Mouse (Mus musculus) left cerebral cortex, adult 8-10 months (tissue): ENCODE data around the gene Kcnip1. TPM values are rescaled to one million over a fixed set of nuclear protein-coding genes. Genes with fewer than 3 reads are reported as not detected.

Source experiments
- DNase-seq, 2 experiments: peaks; one replicate each; pipeline ENCODE4 v3.0.0; 2022; ENCODE audit warnings: low spot score in 2 of 2
- total RNA-seq, 4 experiments: library from RNA; stranded (reverse); gene quantifications; 2 replicates each; pipeline ENCODE4 v1.2.4; 2022

Gene Kcnip1
- total RNA-seq, 4 experiments from 2014 or later = 25.7 to 29.8 (median 29.5) TPM

GRCm38 (mm10) chr11:33700725-33701124 is 292.2 kb downstream of the Kcnip1 start:
- DNase-seq = peak; percentile 51 to 88

- no peak for DNase-seq
Measured at GRCm38 (mm10) chr11:33690181-33690580, 302.8 kb downstream of the Kcnip1 start.

GRCm38 (mm10) chr11:33685904-33686303 is 307.0 kb downstream of the Kcnip1 start:
- peak; percentile 12 to 47 for DNase-seq

GRCm38 (mm10) chr11:33680151-33680550 is 312.8 kb downstream of the Kcnip1 start:
- no peak for DNase-seq

- DNase-seq = no peak
Measured at GRCm38 (mm10) chr11:33670105-33670965, 322.6 kb downstream of the Kcnip1 start.

- no peak for DNase-seq
Measured at GRCm38 (mm10) chr11:33668376-33668775, 324.6 kb downstream of the Kcnip1 start.

DNA sequence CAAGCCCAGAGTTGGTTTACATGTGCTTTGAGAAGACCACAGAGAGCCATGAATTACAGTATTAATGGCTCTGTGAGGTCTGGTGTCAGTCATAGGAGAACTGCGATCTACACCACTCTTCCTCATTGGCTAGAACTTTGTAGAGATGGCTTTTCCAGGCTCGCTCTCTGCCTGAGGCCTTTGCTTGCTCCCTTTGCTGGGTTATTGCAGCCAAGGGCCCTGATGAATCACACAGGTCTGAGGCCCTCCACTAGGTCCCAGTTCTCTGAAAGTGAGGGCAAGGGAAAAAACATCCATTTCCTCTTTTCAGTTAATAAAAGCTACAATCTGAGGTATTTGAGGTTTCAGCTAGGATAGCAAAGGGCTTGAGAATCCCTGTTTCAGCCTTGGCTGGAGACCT is 329.4 kb downstream of the Kcnip1 start:
- no peak for DNase-seq

- DNase-seq = no peak
Measured at GRCm38 (mm10) chr11:33660016-33660913, 332.7 kb downstream of the Kcnip1 start.

DNA sequence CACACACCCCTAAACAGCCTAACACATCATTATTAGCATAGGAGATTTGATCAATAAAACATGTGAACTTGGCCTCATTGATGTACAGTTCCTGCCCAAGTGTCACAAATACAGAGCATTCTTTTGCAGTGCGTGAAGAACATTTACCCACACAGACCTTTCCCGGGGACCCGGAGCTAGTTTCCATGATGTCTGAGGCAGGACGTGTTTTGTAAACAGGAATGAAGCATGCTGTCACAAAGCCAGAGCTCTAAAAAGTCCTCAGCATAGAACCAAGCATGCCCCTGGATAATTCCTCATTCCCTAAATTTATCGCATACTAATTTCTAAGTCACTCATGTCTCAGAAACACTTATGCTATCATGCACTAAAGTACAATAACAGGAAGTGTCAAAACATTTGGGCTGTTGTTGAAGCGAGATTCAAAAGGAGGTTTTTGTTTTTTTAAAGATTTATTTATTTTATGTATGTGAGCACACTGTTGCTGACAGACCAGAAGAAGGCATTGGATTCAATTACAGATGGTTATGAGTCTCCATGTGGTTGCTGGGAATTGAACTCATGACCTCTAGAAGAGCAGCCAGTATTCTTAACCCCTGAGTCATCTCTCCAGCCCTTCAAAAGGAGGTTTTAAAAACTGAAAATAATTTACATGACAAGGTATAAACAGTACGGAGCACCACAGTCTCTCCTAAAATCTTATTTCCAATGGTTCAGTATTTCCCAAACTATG is 336.9 kb downstream of the Kcnip1 start:
- no peak for DNase-seq

- no peak for DNase-seq
Measured at GRCm38 (mm10) chr11:33655221-33655620, 337.7 kb downstream of the Kcnip1 start.

- DNase-seq = no peak
Measured at GRCm38 (mm10) chr11:33654485-33654884, 338.5 kb downstream of the Kcnip1 start.

- DNase-seq = no peak
Measured at GRCm38 (mm10) chr11:33649358-33649757, 343.6 kb downstream of the Kcnip1 start.

DNA sequence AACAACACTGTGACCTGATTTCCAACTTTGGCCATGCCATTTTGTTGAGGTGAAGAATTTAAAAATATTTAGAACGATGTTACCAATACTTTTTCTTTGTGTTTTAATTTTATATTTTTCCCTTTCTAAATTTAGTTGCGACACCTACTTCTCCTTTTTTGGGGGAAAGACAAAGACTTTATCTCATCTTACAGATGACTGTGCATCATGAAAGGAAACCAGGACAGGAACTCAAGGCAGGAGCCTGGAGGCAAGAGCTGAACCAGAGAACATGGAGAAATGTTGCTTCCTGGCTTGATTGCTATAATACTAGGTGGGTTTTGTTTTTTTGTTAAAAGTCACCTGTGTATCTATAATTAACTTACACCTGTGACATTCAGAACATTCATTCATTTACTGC is 355.8 kb downstream of the Kcnip1 start:
- DNase-seq = no peak

- DNase-seq = peak in 1 of 2 experiments; percentile 41
Measured at GRCm38 (mm10) chr11:33627136-33627742, 365.7 kb downstream of the Kcnip1 start.

- peak; percentile 8 to 67 for DNase-seq
Measured at GRCm38 (mm10) chr11:33614218-33614617, 378.7 kb downstream of the Kcnip1 start.

DNA sequence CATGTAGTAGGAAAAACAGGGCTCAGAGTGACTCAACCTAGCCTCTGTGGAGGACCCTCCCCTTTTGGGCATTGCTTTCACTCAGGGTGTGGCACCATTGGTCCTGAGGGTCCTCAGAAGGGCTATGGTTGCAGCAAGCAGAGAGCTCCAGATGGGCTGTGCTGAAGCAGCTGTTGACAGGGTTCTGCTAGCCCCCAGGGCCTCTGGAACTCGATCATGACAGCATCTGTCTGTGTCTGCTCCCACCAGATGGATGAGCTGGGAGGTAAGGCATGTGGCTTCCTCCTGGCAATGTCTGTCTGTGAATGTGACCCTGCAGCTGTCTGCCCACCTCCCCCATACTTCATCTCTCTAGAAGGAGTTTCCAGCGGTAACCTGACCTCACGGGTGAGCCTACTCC is 385.2 kb downstream of the Kcnip1 start:
- no peak for DNase-seq

DNA sequence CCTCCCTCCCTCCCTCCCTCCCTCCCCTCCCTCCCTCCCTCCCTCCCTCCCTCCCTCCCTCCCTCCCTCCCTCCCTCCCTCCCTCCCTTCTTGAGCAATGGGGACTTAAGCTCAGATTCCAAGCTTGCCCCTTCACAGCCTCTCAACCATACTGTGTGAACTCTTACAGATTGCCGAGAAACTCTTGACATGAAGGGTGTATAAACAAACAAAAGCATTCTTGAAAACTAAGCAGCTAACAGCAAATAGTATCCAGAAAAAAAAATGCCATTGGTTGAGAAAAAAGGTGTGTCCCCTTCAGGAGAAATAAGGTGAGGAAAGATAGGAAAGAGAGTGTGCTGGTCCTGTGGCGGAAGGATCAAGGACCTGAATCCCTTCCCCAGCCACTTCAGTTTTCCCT is 389.8 kb downstream of the Kcnip1 start:
- no peak for DNase-seq

DNA sequence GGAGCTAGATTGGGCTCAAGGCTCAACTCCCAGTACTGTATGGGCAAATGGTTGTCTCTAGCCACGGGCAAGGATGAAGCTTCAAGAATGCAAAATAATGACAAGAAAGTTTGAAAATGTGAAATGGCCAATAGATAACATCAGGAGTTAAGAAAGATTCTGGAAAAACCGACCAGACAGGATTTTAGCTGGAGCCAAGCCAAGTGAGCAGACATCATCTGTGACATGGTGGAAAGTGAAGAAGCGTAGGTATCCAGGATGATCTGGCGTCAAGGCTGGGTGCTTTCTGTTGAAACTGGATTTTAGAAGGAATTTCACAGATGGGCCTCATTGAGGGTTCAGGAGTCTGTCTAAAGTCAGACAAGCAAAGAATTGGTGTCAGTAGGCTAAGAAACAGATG is 394.0 kb downstream of the Kcnip1 start, which contains the start of gene D130052B06Rik:
D130052B06Rik (plus strand) TSS at position 317 of the 400 bp plus-strand sequence.
- no peak for DNase-seq

GRCm38 (mm10) chr11:33596655-33597054 is 396.3 kb downstream of the Kcnip1 start:
- DNase-seq = no peak

- DNase-seq = no peak
Measured at GRCm38 (mm10) chr11:33592826-33593225, 400.1 kb downstream of the Kcnip1 start.

GRCm38 (mm10) chr11:33590771-33591170 is 402.2 kb downstream of the Kcnip1 start:
- no peak for DNase-seq
